Mouse (Mus musculus) hindbrain, embryonic 12.5 days (tissue): ENCODE measurements around the gene Tob1. TPM values are rescaled to one million over a fixed set of nuclear protein-coding genes. Genes with fewer than 3 reads are reported as not detected.

Source experiments
- ATAC-seq: fragments of 200-750 bp; cut with Nextera tagmentation; 2 replicates; pipeline ENCODE4 v1.8.0; 2017; ENCODE audit warnings: moderate TSS enrichment; ENCODE audit not compliant: low FRiP score
- H3K27ac ChIP-seq: fragments of 300-500 bp; sonication (generic); 2 replicates; pipeline ENCODE4 v1.5.1; 2016; ENCODE audit warnings: mild to moderate bottlenecking
- H3K27me3 ChIP-seq: fragments of 300-500 bp; sonication (generic); 2 replicates; pipeline ENCODE4 v1.6.1; 2016; ENCODE audit warnings: mild to moderate bottlenecking
- H3K36me3 ChIP-seq: fragments of 300-500 bp; sonication (generic); 2 replicates; pipeline ENCODE4 v1.6.1; 2016; ENCODE audit warnings: mild to moderate bottlenecking
- H3K4me1 ChIP-seq: fragments of 300-500 bp; sonication (generic); 2 replicates; pipeline ENCODE4 v1.6.1; 2016
- H3K4me2 ChIP-seq: fragments of 300-500 bp; sonication (generic); replicated peaks from 2 replicates; pipeline ENCODE4 v1.6.1; 2016; ENCODE audit warnings: mild to moderate bottlenecking
- H3K4me3 ChIP-seq: fragments of 300-500 bp; sonication (generic); 2 replicates; pipeline ENCODE4 v1.5.1; 2016; ENCODE audit warnings: mild to moderate bottlenecking
- H3K9ac ChIP-seq: fragments of 300-500 bp; sonication (generic); 2 replicates; pipeline ENCODE4 v1.6.1; 2016; ENCODE audit warnings: mild to moderate bottlenecking, moderate library complexity
- H3K9me3 ChIP-seq: fragments of 300-500 bp; sonication (generic); replicated peaks from 2 replicates; pipeline ENCODE4 v1.6.1; 2016; ENCODE audit warnings: mild to moderate bottlenecking
- WGBS: fragments of 180-500 bp; shearing (Covaris S2); methylation state at CpG from one replicate; pipeline ENCODE4 v1.1.7; 2016; 5-methylcytosine and 5-hydroxymethylcytosine counted together
- polyA plus RNA-seq: library from polyadenylated mRNA; unstranded; fragments of >200 nt; fragmentation: Nextera tagmentation; extraction: Ambion mirVana; gene quantifications from 2 replicates; pipeline ENCODE4 v1.2.1, GENCODE M21; 2016

Tob1 gene
- polyA plus RNA-seq, 1 experiment from 2014 or later = 41.7 TPM

DNA sequence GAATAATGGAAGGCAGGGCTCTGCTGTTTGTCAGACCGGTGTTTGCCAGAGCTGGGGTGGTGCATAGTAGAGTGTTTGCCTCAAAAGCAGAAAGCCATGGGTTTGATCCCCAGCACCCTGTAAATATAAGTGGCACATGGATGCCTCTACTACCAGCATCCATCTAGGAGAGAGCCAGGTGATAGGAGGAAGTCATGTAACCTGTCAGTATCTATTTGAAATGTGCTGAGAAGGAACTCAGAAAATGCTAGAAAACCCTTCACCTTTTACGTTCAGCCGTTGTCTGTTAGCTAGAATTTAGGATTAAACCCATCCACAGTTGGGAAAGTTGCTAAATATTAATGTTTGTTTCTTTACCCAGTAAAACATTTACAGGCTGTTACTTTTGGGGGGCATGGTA lies 4.3 kb downstream of the Tob1 start:
- Histone ChIP-seq H3K4me3 (no peak overlapping the region), H3K36me3 (peaks cover 8% of the 10 kb centered on the region), H3K4me1 (peaks cover 17% of the 10 kb centered on the region), H3K27ac (no peak overlapping the region), H3K9me3 (no peaks in the 10 kb centered on the region), H3K4me2 (no peak overlapping the region), H3K9ac (no peak overlapping the region), H3K27me3 (no peaks in the 10 kb centered on the region)
- ATAC-seq = no peak
- 89% methylated on average over 3 of the region's 3 CpGs for WGBS

DNA sequence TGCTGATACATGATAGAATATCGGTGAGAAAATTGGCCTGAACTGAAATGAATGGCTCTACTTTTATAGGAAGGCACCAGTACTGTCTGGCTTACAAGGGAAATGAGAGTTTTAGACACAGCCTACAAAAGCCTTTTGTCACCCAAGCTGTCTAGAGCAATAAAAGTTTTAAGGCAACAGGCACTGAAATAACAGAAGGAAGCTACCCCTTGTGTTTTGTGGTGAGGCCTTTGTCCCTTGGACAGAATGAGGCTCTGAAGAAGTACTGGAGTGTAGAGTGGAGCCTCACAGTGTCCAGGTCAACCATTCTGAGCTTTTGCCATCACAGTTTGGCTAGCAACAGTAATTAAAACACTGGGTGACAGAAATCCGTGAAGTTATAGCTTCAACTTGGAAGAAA lies 5.0 kb downstream of the Tob1 start:
- H3K4me1 ChIP-seq = peaks cover 17% of the 10 kb centered on the region
- H3K9ac ChIP-seq = no peak overlapping the region
- H3K9me3 ChIP-seq = no peaks in the 10 kb centered on the region
- no peak overlapping the region for H3K4me3 ChIP-seq
- no peak overlapping the region for H3K4me2 ChIP-seq
- WGBS = 40% methylated on average over 2 of the region's 2 CpGs
- peaks cover 8% of the 10 kb centered on the region for H3K36me3 ChIP-seq
- no peak overlapping the region for H3K27ac ChIP-seq
- H3K27me3 ChIP-seq = no peaks in the 10 kb centered on the region
- no peak for ATAC-seq

DNA sequence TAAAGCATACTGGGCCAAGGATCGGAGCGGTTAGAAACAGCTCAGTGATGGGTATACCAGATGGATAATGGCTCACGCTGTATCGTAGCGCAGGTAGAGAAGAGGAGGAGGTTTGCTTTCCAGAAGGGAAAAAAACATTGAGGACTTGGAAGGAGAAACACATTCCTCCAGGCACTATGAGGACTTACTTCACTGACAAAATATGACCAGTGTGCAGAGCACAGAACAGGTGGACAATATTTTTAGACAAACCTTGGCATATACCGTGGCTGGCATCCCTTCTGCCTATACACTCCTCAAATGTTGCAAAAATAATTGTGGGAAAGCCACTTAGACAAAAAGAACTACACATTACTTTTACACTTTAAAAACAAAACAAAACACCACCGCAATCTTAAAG lies 10.0 kb downstream of the Tob1 start:
- ATAC-seq = no peak
- Histone ChIP-seq H3K27ac (no peak overlapping the region), H3K36me3 (no peaks in the 10 kb centered on the region), H3K4me2 (no peak overlapping the region), H3K4me1 (no peaks in the 10 kb centered on the region), H3K27me3 (no peaks in the 10 kb centered on the region), H3K9ac (no peak overlapping the region), H3K4me3 (no peak overlapping the region), H3K9me3 (no peaks in the 10 kb centered on the region)
- WGBS = 96% methylated on average over 7 of the region's 7 CpGs

DNA sequence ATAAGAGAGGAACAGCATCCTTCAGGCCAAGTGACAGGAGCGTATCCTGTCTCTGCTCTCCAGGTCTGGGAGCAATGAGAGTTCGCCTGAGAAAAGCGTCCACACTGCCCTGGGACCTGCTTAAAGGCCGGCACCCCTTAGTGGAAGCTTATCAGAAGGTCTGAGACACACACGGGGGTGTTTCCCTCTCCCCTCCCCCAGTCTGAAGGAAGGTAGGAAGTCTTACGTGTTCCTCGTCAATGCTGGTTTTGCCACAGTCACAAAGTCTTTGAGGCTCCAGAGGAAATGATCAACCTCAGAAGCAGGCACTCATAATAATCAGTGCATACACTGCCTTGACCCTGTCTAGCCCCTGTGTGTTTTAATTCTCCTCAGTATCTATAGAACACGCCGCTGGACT lies 12.3 kb downstream of the Tob1 start:
- Histone ChIP-seq H3K9ac (no peak overlapping the region), H3K27ac (no peak overlapping the region), H3K36me3 (no peaks in the 10 kb centered on the region), H3K9me3 (no peaks in the 10 kb centered on the region), H3K4me3 (no peak overlapping the region), H3K27me3 (no peaks in the 10 kb centered on the region), H3K4me1 (peaks cover 4% of the 10 kb centered on the region; the same call in 1 of the 2 replicates), H3K4me2 (no peak overlapping the region)
- 82% methylated on average over 9 of the region's 9 CpGs for WGBS
- no peak for ATAC-seq

DNA sequence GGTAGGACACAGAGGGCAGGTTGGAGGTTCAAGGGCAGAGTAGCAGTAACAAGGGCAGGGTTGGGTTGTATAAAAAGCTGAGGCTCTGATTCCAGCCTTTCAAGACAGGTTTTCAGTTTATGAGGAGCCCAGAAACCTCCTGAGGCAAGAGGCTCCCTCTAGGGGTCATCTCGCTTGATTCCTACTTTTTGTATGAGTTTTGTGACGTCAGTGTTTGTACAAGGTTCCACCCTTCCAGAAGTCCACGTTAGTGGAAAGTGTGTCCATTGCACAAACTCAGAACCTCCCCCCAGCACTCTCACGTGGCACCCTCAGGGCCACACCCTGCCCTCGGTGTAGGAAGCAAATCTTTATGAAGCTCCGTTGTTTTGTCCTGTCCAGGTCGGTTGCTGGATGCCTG lies 14.7 kb downstream of the Tob1 start:
- WGBS = 45% methylated on average over 7 of the region's 7 CpGs
- Histone ChIP-seq H3K4me1 (peaks cover 4% of the 10 kb centered on the region; the same call in 1 of the 2 replicates), H3K4me2 (no peak overlapping the region), H3K36me3 (no peaks in the 10 kb centered on the region), H3K9me3 (no peaks in the 10 kb centered on the region), H3K9ac (no peak overlapping the region), H3K4me3 (no peak overlapping the region), H3K27ac (no peak overlapping the region), H3K27me3 (no peaks in the 10 kb centered on the region)
- no peak for ATAC-seq

DNA sequence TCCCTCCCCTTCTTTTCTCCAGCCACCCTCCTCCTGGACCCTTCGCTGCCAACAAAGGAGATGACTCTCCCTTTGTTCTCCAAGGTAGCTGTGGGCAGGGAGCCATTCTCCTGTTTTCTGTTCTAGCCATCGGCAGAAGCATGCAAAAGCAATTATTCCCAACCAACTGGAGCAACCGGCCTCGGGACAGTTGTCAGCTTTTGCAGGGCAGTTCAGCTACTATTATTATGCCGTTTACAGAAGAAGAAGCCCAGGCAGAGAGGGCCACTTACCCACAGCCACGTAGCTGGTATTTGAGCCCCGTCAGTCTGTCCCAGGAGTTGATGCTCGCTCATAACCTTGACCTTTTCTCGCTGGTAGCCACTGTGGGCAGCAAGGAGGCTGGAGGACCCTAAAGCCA lies 17.2 kb downstream of the Tob1 start:
- Histone ChIP-seq H3K4me1 (peaks cover 7% of the 10 kb centered on the region; the same call in 1 of the 2 replicates), H3K9ac (no peak overlapping the region), H3K4me2 (no peak overlapping the region), H3K36me3 (no peaks in the 10 kb centered on the region), H3K27me3 (no peaks in the 10 kb centered on the region), H3K27ac (0 out of 2 replicates have a peak overlapping the region, but pooled peaks have one; percentile 31), H3K4me3 (no peak overlapping the region), H3K9me3 (no peaks in the 10 kb centered on the region)
- ATAC-seq = no peak
- WGBS = 26% methylated on average over 9 of the region's 9 CpGs

DNA sequence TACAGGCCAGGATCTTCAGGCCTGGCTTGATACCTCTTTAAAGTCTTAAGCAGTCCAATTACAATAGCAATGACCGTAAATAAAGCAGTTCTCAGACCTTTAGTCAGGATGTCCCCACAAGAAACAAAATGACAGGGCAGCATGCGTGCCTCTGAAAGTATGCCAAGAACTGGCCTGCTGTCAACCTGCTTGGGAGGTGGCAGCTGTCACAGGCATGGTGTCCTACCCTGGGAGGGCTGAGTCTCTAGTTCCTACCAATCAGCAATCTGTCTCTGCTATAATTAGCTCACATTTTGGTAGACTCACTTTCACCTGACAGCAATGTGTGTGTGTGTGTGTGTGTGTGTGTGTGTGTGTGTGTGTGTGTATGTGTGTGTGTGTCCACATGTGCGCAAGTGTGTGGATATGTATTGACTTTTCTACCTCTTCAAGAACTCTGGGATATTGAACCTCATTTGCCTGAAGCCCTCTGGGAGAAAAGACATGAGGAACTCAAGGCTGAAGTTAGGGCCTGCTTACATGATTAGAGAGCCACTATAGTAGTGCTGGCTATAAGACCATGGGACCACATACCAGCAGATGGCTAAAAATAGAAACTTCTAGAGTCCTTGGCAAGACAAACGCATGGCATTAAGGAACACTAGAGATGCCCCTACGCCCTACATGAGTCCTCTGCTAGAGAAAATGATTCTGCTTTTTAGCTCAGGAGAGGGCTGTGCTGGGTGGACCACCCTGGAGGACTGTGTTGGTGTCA lies 18.1 kb downstream of the Tob1 start:
- H3K4me2 ChIP-seq = no peak overlapping the region
- no peaks in the 10 kb centered on the region for H3K27me3 ChIP-seq
- H3K9me3 ChIP-seq = no peaks in the 10 kb centered on the region
- no peak for ATAC-seq
- H3K9ac ChIP-seq = no peak overlapping the region
- peaks cover 10% of the 10 kb centered on the region; the same call in 1 of the 2 replicates for H3K4me1 ChIP-seq
- no peak overlapping the region for H3K4me3 ChIP-seq
- 88% methylated on average over 5 of the region's 5 CpGs for WGBS
- H3K27ac ChIP-seq = no peak overlapping the region
- no peaks in the 10 kb centered on the region for H3K36me3 ChIP-seq

DNA sequence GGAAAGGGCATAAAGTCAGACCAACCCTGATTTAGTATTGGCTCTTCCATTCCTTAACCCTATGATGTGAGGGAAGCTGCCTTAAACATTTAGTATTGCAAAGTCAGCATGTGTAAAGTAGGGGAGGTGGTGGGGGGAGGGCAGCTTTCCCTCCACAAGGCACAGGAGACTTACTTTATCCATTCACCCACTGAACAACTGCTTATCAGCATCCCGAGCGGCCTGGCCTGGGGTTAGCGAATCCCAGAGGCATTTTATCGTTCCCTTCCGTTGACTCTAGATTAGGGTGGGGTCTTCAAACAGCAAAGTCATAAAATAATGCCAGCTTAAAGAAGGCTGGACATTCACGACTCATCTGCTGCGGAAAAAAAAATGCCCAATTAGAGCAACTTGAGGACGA lies 19.0 kb downstream of the Tob1 start:
- Histone ChIP-seq H3K4me1 (peaks cover 10% of the 10 kb centered on the region; the same call in 1 of the 2 replicates), H3K36me3 (no peaks in the 10 kb centered on the region), H3K27me3 (no peaks in the 10 kb centered on the region), H3K4me3 (no peak overlapping the region), H3K4me2 (no peak overlapping the region), H3K9me3 (no peaks in the 10 kb centered on the region), H3K9ac (no peak overlapping the region), H3K27ac (no peak overlapping the region)
- no peak for ATAC-seq
- 81% methylated on average over 8 of the region's 8 CpGs for WGBS

DNA sequence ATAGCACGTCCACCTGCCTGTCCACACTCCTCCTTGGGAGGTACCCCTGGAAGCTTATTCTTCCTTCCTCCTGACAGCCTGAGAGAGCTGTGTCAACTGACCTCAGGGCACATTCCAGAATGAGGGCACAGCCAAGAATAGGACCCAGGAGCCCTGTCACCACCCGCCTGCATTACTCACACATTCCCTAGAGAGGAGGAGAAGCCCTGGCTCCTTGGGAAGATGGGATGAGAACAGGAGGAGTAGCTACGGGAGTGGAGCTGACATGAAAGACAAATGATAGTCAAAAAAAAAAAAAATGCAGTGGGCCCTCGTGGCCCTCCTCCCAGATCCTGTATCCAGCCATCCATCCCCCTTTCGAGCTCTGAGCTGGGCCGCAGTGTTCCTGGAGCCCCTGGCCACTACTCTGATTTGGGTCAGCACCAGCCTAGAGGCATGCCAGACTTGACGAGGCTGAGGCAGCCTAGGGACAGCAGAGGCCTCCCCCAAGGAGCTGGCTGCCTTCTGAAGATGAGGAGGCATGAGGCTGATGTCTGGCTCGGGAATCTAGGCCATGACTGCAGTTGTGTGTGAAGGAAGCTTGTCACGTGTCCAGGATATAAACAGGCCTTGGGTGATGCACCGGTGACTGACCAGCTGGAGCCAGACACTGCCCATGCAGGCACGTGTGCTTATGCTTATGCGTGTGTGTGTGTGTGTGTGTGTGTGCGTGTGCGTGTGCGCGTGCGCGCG lies 20.7 kb downstream of the Tob1 start:
- WGBS = 73% methylated on average over 19 of the region's 19 CpGs
- no peak overlapping the region for H3K4me2 ChIP-seq
- no peak for ATAC-seq
- no peaks in the 10 kb centered on the region for H3K36me3 ChIP-seq
- peaks cover 18% of the 10 kb centered on the region; the same call in 1 of the 2 replicates for H3K4me1 ChIP-seq
- no peak overlapping the region for H3K4me3 ChIP-seq
- H3K27ac ChIP-seq = no peak overlapping the region
- no peak overlapping the region for H3K9ac ChIP-seq
- no peaks in the 10 kb centered on the region for H3K27me3 ChIP-seq
- H3K9me3 ChIP-seq = no peaks in the 10 kb centered on the region

DNA sequence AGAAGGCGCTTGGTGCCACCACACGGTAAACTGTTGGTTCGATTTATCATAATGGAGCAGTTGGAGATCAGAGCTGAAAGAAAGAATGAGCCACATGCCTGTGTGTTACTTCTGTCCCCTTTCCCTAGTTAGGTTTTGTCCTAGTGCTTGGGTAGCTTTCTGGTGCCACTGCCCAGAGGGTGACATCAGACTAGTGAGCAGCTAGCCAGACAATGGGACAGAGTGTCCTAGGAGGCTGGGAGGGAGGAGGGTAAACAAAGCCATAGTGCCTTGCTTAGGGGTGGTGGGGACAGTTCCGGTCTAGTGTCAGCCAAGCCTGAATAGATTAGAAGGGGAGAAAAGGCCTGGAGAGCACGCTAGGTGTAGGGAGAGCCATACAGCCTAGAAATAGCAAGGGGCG lies 22.2 kb downstream of the Tob1 start:
- 59% methylated on average over 6 of the region's 6 CpGs for WGBS
- no peak overlapping the region for H3K27ac ChIP-seq

DNA sequence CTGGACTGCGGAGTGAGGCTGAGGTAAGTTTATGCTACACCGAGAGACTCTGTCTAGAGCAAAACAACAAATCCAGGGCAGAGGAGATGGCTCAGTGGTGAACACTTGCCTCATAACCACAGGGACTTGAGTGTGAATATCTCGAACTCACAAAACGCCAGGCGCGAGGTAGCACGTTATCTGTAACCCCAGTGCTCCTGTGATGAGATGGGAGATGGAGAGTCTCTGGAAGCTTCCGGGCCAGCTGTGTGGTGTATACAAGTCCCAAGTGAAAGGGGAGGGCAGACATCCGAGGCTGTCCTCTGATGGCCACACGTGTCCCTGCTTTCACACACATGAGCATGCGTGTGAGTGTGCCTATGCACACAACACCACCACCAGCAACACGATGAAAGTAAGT lies 23.1 kb downstream of the Tob1 start:
- no peak overlapping the region for H3K9ac ChIP-seq
- H3K4me2 ChIP-seq = no peak overlapping the region
- H3K36me3 ChIP-seq = no peaks in the 10 kb centered on the region
- no peaks in the 10 kb centered on the region for H3K9me3 ChIP-seq
- no peak overlapping the region for H3K27ac ChIP-seq
- no peak for ATAC-seq
- H3K27me3 ChIP-seq = no peaks in the 10 kb centered on the region
- 93% methylated on average over 12 of the region's 12 CpGs for WGBS
- H3K4me1 ChIP-seq = peaks cover 15% of the 10 kb centered on the region; the same call in 1 of the 2 replicates
- H3K4me3 ChIP-seq = no peak overlapping the region

More for the DNA sequence above, 22.2 kb downstream of the Tob1 start:
- Histone ChIP-seq H3K9ac (no peak overlapping the region), H3K4me3 (no peak overlapping the region), H3K36me3 (no peaks in the 10 kb centered on the region), H3K27me3 (no peaks in the 10 kb centered on the region), H3K9me3 (no peaks in the 10 kb centered on the region), H3K4me1 (peaks cover 15% of the 10 kb centered on the region; the same call in 1 of the 2 replicates), H3K4me2 (no peak overlapping the region)
- ATAC-seq = no peak

DNA sequence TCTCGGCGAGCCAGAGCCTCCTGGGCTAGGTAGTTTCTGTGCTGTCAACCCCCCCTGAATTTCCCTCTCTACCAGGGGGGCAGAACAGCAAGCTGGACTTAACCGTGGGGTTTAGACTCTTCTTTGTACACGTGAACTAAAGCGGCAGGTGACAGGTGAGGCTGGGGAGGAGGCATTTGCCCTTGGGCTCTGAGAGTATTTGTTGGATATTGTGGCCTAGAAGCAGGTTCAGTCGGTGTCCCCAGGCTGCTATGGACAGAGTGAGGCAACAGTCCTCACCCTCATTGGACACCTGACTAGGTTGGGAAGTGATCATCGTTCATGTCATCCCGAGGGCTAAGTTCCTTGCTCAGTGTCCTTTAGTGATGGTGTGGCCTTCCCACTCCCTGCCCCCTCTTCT lies 23.6 kb downstream of the Tob1 start:
- no peak overlapping the region for H3K4me3 ChIP-seq
- no peaks in the 10 kb centered on the region for H3K9me3 ChIP-seq
- H3K27me3 ChIP-seq = no peaks in the 10 kb centered on the region
- H3K9ac ChIP-seq = no peak overlapping the region
- no peaks in the 10 kb centered on the region for H3K36me3 ChIP-seq
- H3K27ac ChIP-seq = no peak overlapping the region
- ATAC-seq = no peak
- 87% methylated on average over 8 of the region's 8 CpGs for WGBS
- H3K4me1 ChIP-seq = peaks cover 15% of the 10 kb centered on the region; the same call in 1 of the 2 replicates
- H3K4me2 ChIP-seq = no peak overlapping the region
